Mouse (Mus musculus) hematopoietic stem cell, adult 5-6 weeks (primary cell): ENCODE data around the gene Clic5. TPM values are rescaled to one million over a fixed set of nuclear protein-coding genes. Genes with fewer than 3 reads are reported as not detected.

Source experiments
- ATAC-seq, 2 experiments: fragments of 125-278 bp in 1 of 2; replicated peaks in 1 of 2; 2 replicates each; pipeline ENCODE4 v1.8.0; 2016 to 2017; ENCODE audit warnings: inconsistent platforms in 2 of 2, mild to moderate bottlenecking in 2 of 2, moderate number of reproducible peaks in 2 of 2, low read depth in 1 of 2, moderate TSS enrichment in 1 of 2; ENCODE audit not compliant: low FRiP score in 2 of 2, poor library complexity in 2 of 2, severe bottlenecking in 2 of 2, insufficient read depth in 1 of 2, low TSS enrichment in 1 of 2
- total RNA-seq: library from RNA; stranded (forward); fragments of 172-1452, 232-1000 nt; gene quantifications from 2 replicates; pipeline ENCODE4 v1.2.3, GENCODE M21; 2017

The Clic5 gene
- total RNA-seq, 1 experiment from 2014 or later: 14.0 TPM

DNA sequence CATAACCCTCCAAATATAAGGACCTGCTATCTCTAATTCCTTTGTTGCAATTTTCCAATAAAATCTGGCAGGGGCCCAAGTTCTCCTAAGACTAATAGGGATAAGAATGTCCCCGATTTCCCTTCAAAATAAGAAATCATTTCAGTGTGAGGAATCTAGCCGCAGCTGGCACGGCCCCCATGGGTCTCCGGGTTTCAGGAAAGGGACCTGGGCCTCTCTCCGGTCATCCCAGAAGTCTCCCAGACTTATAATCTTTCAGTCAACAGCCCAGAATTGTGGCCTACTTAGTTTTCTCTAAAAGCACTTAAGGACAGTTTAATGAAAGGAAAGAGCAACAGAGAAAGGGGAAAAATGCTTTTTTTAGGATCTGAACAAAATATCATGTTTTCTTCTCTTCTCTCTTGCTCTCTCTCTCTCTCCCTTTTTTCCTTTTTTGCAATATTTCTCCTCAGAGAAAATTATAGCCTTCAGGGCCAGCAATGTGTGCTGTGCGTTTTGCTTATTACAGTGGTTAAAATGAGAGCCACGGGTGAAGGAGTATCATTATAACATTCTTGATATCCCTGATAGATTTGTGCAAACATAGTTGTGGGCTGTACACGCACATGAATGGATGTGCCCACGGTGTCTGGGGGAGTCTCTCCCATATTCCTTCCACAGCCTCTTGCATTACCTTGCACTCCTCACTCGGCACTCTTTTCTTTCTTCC, 121.7 kb downstream of the Clic5 start:
- ATAC-seq: no peak

DNA sequence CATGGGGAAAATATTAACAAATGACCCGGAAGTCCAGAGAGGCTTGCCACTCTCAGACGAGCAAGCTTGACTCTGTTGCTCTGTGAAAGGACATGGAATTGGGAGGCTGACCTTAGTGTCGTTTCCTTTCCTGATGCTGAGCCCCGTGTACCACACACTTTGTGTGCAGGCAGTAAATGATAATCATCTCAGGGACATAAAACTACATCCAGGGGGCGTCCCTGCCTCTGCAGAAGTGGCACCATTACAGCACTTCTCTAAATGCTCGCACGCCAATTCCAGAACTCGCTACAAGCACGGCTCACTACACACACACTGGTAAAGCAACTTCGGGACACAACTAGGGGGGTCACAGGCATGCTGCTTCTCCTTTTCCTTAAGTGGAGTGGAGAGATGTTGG, 136.9 kb downstream of the Clic5 start:
- no peak for ATAC-seq

DNA sequence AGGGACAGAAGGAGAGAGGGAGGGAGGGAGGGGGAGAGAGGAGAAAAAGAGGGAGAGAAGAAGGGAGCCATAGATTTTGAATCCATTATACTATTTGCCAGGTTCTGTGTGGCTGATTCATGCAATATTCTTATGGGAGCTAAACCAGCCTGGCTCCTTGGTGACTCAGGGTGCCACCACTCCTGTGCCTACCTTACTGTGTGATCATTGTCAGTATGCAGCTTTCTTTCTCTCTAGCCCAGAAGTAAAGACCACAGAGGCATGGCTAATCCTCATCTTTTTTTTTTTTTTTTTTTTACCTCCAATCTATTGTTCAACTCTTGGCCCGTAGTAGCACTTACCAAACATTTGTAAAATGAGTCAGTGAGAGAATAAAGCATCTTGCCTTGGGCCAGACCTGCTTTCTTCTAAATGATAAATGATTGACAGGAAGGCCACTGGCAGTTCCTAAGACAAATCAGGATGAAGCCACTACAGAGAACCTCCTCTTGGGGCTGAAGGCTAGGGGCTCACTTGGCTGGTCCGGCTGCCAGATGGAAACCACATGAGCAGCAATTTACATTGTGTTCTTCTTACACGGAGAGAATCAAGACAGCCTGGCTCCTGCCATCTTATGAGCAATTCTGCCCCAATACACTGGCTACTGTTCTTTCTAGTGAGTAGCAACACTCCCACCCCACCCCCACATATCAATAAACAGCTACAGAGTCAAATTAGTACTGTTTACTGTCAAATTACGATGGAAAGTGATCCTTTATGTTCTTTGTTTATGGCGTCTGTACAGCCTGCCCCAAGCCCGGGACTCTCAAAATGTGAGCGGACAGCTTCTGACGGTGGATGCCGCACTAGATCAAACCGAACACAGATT, 139.1 kb downstream of the Clic5 start:
- ATAC-seq: no peak

DNA sequence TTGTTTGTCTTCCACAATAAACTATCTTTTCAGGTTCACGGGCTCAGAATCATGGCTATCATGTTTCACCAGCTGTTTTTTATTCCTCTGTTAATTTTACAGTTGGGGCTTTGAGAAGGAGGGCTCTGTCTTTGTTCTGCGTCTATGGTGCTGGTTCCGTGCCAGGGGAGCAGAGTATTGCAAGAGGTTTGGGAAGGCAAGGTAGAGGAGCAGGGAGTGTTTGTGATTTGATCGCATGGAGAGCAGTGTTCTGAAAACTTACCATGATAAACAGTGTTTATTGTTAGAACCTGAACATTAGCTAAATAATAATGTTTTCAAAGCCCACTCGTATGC, 139.7 kb downstream of the Clic5 start:
- ATAC-seq: no peak

Other genes starting within 250 kb of the Clic5 start
- 29.9 and 34.1 TPM in 2 replicates for gene Enpp5, start 109.8 kb upstream of the Clic5 start, total RNA-seq
- gene Enpp4, start 82.8 kb upstream of the Clic5 start, total RNA-seq: 17.0 and 19.5 TPM in 2 replicates